Mouse (Mus musculus): ENCODE measurements around the gene Dag1.
"Not testable (repeated sequence)": the region's sequence is repeated elsewhere in the genome, so short reads cannot be mapped to it uniquely, and the experiment has no call there.

Gene Dag1

DNA sequence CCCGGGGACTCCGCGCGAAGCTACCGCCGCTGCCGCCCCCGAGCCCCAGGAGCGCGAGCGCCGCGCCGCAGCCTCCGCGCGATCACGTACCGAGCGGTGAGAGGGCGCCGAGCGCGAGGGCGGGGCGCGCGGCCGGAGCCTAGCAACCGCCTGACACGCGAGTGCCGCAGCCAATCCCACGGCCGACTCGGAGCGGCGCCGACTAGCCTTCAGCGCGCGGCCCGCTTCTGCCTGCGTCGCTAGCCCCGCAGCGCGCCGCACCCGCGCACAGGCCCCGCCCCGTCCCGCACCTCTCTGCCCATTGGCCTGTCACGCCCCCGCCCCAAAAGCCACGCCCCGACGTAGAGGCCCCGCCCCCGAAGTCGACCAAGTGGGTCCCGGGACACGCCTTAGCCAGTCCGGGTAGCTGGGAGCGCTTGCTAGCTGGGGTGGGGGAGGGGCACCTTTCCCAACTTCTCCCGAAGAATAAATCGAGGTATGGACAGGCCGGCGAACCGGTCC is at the start of gene Dag1:
Gene Dag1, minus strand, starts transcription at position 269 of the 501 bp plus-strand sequence.
- DNase-seq = peak; percentile 99

DNA sequence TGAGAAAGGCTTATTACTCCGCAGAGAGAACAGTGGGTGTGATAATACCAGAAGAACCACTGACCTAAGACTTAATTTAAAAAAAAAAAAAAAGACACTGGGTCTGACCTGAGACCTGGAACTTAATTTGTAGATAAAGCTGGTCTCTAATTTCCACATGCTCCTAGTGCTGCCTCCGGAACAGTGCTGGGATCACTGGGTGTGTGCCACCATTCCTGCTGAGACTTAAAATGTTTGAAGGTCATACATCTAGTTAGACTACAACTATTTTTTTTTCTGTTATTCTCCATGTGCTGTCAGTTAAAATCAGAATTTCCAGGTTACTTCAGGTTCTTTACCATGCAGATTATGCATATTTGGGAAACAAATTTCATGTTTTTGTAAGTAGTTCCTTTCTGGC is 44.4 kb upstream of the Dag1 start:
- DNase-seq = no peak

DNA sequence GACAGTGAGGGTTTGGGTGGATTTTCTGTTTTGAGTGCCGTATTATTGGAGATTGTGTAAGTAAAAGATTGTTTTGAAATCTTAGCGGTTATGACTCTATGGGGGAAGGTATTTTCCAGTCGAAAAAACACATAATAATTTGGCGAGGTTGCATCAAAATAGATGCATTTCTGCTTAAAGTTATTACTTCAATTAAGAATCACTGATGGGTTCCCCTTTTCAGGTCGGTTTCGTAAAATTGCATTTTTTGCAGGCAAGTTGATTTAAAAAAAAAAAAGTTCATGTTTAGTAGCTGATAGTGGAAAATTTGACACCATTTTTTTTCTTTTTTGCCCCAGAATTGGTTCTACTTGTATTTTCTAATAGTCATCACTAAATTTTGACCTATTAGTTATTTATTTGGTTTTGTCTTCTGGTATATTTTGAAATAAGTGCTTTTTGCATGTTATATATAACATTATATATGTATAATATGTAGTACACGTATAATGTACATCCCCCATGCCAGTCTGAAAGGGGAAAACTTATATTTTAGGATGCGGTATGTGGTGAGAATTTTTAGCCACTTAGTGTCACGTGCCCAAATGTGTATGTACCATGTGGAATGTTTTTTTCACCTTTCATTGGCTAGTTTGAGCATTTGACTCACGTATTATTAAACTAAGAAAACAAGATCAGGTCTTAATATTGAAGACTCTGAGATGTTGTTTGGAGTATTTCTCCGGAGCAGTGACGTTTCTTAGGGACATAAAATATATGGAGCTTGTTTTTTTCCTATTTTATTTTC is 43.5 kb upstream of the Dag1 start:
- no peak for DNase-seq

- no peak for DNase-seq
Measured at GRCm38 (mm10) chr9:108306571-108306980, 42.8 kb upstream of the Dag1 start.

DNA sequence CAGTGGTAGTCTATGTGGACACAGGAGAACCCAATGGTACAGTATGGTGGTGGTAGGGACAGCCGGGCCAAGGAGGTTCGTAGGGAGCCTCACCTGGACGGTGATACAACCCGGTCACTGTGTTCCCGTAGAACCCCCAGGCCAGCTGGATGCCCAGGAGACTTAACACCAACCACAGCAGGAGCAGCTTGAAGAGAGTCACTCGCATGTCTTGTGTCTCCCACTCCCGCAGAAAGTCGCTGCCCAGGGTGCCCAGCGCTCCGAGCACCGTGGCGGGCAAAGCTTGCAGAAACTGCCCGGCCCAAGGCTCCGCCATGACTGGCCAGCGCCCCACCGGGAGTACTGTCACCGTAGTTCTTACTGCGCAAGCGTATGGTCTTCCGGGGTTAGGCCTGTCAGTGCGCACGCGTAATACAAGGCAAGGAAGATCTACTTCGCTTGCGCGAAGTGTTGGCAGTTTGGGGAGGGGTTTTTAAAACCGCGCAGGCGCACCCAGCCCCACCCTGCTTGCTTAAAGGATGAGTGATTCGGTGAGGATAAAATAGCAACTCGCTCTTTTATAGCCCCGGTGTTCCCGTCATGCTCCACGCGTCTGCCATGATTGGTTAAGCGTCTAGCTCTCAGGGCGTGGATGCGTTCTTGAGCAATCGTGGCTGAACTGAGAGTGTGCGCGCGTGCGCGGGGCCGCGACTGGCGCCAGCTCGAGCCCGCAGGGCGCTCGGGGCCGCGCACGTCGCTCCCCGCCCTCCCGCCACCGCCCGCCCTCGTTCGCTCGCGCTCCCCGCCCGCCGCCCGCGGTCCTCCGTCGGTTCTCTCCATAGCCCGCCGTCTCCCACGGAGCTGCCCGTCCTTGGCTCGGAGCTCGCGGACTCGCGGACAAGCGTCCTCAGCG is 42.1 kb upstream of the Dag1 start, which contains the start of the genes Rhoa and Tcta:
Gene Rhoa, plus strand, starts transcription at position 501 of the 892 bp plus-strand sequence.
Gene Tcta, minus strand, starts transcription at position 532 of the 892 bp plus-strand sequence.
- DNase-seq = peak; percentile 100

DNA sequence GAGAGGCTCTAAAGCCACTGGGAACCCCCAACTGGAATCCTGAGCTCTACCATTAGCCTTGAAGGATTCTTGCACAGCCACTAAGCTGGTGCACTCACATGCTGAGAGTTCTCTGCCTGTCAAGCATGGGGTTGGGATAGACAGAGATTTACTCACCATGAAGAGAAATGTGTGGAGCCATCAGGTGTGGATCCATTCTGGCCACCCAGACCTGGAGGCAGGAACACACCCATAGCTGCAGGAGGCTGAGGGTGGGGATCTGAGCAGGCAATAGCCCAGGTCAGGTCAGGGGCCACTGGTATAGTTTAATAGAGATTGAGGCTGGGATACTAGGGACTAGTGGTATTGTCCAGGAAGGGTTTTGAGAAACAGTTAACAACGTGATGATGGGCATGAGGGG is 41.4 kb upstream of the Dag1 start:
- peak; percentile 56 for DNase-seq

GRCm38 (mm10) chr9:108304716-108305115 is 41.0 kb upstream of the Dag1 start:
- DNase-seq = no peak

- DNase-seq = no peak
Measured at GRCm38 (mm10) chr9:108301853-108302252, 38.1 kb upstream of the Dag1 start.

DNA sequence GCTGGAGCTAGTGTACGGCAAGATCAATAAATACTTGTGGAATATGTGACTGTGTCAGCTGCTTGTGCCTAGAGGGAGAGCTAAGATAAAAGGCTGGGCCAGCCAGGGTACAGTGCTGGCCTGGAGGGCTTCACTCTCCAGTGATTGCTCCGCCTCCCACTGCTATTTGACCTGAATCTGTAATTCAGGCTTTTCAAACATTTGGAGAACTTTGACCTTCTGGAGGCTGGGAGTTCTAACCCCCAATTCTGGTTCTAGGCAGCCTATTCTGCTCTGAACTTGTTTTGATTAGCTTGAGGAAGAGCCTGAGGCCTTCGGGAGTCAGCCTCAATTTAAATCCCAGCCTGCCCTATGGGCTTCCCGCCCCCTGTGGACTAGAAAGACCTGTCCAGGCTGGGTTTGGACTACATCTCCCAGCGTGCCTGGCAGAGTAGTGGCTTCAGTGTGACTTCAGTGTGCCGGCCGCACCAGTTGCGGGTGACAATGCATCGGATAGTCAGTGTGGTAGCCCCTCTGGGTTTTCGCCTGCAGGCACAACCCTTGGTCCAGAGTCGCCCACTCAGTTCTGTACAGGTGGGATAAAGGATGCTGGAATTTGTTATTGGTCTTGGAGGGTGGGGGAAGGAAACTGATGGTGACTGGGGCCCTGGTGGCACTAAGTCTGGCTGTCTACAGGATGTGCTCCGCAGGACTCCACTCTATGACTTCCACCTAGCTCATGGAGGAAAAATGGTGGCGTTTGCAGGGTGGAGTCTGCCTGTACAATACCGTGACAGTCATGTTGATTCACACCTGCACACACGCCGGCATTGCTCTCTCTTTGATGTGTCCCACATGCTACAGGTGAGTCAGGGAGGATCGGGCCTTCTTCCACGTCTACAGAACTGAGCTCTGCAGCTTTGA is 32.9 kb upstream of the Dag1 start, which contains the start of gene Amt:
Gene Amt, plus strand, starts transcription at position 401 of the 903 bp plus-strand sequence.
- peak; percentile 54 for DNase-seq

- no peak for DNase-seq
Measured at GRCm38 (mm10) chr9:108290773-108291172, 27.0 kb upstream of the Dag1 start.

GRCm38 (mm10) chr9:108290016-108290750 is 26.4 kb upstream of the Dag1 start, which contains the start of gene Nicn1:
Nicn1 (plus strand) TSS chr9:108290429.
- peak; percentile 93 for DNase-seq

- no peak for DNase-seq
Measured at GRCm38 (mm10) chr9:108289347-108289746, 25.6 kb upstream of the Dag1 start.

DNA sequence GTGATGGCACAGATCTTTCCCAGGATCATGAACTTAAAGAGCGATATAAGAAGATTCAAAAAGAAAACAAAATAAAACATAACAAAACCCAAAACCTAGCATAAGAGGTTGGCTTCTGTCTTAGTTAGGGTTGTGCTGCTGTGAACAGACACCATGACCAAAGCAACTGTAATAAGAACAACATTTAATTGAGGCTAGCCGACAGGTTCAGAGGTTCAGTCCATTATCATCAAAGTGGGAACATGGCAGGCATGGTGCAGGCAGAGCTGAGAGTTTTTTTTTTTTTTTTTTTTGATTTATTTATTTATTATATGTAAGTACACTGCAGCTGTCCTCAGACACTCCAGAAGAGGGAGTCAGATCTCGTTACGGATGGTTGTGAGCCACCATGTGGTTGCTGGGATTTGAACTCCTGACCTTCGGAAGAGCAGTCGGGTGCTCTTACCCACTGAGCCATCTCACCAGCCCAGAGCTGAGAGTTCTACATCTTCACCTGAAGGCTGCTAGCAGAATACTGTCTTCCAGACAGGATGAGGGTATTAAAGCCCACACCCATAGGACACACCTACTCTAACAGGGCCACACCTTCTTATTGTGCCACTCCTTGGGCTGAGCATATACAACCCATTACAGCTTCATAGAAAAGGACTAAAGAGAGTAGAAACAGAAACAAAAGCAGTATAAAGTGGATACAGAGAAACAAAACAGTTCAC is 23.9 kb upstream of the Dag1 start:
- not testable (repeated sequence) for DNase-seq

DNA sequence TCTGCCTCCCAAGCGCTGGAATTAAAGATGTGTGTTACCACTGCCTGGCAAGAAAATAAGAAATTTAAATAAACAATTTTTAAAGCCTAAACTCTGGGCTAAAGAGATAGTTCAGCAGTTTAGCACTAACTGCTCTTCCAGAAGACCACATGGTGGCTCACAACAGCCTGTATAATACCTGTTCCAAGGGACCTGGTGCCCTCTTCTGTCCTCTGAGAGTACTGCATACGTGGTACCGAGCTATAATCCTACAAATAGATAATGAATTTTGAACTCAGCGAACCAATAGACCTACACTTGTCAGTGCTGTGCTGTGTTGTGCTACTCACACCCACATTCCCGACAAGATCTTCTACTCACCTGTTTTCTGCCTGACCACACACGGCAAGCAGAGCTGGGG is 20.7 kb upstream of the Dag1 start:
- DNase-seq = peak; percentile 55

GRCm38 (mm10) chr9:108280071-108280828 is 16.5 kb upstream of the Dag1 start:
- no peak for DNase-seq

DNA sequence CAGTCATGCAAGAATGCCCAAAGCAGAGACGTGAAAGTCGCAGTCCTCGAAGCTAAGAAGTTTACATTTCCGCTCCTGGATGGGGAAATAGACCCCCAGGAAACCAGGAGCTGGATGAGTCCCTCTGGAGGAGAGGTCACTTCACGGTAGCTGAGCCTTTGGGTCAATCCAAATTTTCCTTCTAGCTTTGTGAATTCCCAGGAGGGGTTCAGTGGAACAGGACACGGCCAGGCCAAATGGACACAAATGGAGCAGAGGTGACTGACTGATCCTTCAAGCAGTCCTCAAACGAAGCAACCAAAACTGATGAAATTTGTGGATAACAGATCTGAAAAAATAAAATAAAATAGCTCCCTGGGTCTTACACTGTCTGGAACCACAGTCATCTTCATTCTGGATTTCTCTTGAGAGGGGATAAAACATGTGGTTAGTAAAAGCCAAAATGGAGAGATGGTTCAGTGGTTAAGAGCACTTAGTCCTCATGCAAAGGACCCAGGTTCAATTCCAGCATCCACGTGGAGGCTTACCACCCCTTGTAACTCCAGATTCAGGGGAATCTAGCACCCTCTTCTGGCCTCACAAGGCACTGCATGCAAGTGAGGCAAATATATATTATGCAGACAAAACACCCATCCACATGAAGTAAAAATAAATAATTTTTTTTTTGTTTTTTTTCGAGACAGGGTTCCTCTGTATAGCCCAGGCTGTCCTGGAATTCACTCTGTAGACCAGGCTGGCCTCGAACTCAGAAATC is 15.1 kb upstream of the Dag1 start:
- no peak for DNase-seq

DNA sequence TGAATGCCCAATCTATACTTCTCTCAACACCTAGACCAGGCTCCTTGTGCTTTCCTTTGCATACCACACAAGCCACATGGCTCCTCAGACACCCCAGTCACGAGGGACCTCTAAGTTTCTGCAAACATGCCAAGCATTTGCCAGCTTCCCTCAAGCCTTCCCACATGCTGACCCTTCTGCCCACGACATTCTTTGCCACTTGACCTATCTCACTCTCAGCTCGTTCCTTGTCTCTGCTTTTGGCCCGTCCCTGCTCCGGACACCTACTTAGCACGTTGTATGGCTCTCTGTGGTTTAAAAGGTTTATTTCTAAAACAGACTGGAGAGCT is 11.5 kb upstream of the Dag1 start:
- no peak for DNase-seq

DNA sequence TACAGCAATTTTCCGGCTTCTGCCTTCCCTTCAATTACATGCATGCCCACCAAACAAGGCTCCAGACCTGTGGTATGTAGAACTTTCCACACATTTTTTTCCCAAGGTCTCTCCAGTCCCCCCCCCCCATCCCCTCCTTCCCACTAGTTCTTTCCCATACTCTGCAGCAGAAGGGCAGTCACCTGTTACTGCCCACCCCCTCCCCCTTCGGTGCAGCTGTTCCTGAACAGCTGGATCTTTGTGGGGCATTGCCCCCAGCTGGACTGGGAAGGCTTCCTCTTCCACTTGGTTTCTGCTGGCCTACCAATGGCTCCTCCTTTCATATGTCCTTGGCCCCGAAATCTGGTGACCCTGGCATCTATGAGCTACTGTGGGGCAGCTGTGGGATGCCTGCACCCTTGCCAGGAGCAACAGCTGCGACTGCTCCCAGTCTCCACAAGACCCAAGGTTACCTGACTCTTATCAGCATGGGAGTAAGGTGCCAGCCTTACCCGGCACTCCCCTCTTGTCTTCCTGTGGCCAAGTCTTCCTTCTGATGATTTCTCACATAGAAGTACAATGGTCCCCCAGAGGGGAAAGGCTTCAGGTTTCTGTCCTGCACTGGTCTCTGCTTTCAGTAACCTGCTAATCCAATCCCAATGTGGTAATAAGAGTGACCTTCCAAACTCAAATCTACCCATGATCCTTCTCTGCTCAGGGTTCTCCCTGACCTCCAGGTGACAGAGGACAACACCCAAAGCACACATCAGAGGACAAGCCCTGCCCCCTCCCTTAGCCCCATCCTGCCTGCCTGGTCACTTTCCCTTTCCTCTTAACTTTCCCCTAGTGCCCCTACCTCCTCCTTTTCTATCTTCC is 10.9 kb upstream of the Dag1 start:
- DNase-seq = no peak
